Mouse (Mus musculus) bone marrow, adult 2 months (tissue): ENCODE results near the gene Dnajc30.

Experiments used
- CTCF ChIP-seq: fragments of 200-500 bp; IDR thresholded peaks from 2 replicates; pipeline ENCODE4 v1.5.1; 2011; ENCODE audit warnings: low read length, control low read depth; ENCODE audit not compliant: control insufficient read depth, insufficient read depth
- POLR2A ChIP-seq: fragments of 200-500 bp; IDR thresholded peaks from 2 replicates; pipeline ENCODE4 v1.6.1; 2011; ENCODE audit warnings: low read depth, mild to moderate bottlenecking, control low read depth, low read length, borderline replicate concordance; ENCODE audit not compliant: control insufficient read depth

GRCm38 (mm10) chr5:135064382-135064766 lies 372 bp downstream of the Dnajc30 start:
- TF ChIP-seq POLR2A: no peak
- TF ChIP-seq CTCF: no peak
